Comparison of ENCODE assay signal across 23 mouse cellular contexts in the genomic region with DNA sequence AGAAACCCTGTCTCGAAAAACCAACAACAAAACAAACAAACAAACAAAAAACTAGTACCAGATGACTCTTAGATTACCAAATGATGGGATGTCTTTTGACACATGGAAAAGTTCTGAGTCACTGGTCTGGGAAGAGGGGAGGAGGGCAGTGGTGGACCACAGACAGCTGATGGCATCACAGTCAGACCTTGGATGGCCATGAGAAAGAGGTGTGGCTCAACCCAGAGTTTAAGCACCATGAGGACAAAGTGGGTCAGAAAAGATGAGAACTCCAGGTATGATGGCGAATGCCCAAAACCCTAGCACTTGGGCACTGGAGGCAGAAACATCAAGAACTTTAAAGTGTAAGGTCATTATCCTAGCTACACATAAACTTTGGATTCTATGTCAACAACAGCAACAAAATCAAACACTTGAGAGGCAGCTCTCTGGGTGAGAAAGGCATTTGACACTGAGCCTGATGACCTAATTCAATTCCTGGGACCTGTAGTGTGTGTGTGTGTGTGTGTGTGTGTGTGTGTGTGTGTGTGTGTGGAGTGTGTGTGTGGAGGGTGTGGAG. TPM values are rescaled to one million over a fixed set of nuclear protein-coding genes. Genes with fewer than 3 reads are reported as not detected.
DNase-seq lines count a peak whose midpoint lies in the region; ATAC-seq lines count a peak whose summit lies in the region.
"Had no signal": no experiment of that assay in that cellular context is flagged by ENCODE, and none has a peak within 500 bp of the region (broad histone marks: within the 10 kb centered on the region; RNA-seq: fewer than 3 reads in every experiment).

No protein-coding gene starts in this region.

- 0 out of 2 replicates have a peak overlapping the region, but pooled peaks have one; percentile 27 for H3K27ac ChIP-seq in liver, embryonic 16.5 days (ENCODE audit: low read length)
- H3K27ac ChIP-seq in liver, embryonic 12.5 days = no peak overlapping the region
- no peak overlapping the region for H3K27ac ChIP-seq in midbrain, embryonic 11.5 days (ENCODE audit: low read depth, low read length)
- H3K27ac ChIP-seq in midbrain, embryonic 16.5 days (ENCODE audit: low read length) = no peak overlapping the region
- H3K27ac ChIP-seq: embryonic facial prominence, embryonic 12.5 days; forebrain, embryonic 13.5 days; heart, adult 2 months; heart, embryonic 15.5 days; hindbrain, embryonic 13.5 days; hindbrain, postnatal 0 days had no signal

- no peaks in the 10 kb centered on the region for H3K36me3 ChIP-seq in liver, embryonic 16.5 days (ENCODE audit: control insufficient read depth, insufficient read depth)
- H3K36me3 ChIP-seq in liver, embryonic 12.5 days = peaks cover 4% of the 10 kb centered on the region; the same call in 1 of the 2 replicates
- H3K36me3 ChIP-seq in midbrain, embryonic 11.5 days (ENCODE audit: control insufficient read depth, insufficient read depth, low read length) = peaks cover 2% of the 10 kb centered on the region; the same call in 1 of the 2 replicates
- peaks cover 3% of the 10 kb centered on the region; the same call in 1 of the 2 replicates for H3K36me3 ChIP-seq in midbrain, embryonic 16.5 days (ENCODE audit: control insufficient read depth, insufficient read depth, low read length)
- H3K36me3 ChIP-seq: heart, embryonic 15.5 days had no signal

- H3K4me3 ChIP-seq in liver, embryonic 16.5 days (ENCODE audit: low read depth, low read length) = no peak overlapping the region
- no peak overlapping the region for H3K4me3 ChIP-seq in liver, embryonic 12.5 days
- H3K4me3 ChIP-seq in midbrain, embryonic 11.5 days (ENCODE audit: low read depth, low read length) = no peak overlapping the region
- H3K4me3 ChIP-seq in midbrain, embryonic 16.5 days (ENCODE audit: low read depth, low read length) = no peak overlapping the region
- H3K4me3 ChIP-seq: embryonic facial prominence, embryonic 12.5 days; forebrain, embryonic 13.5 days; heart, adult 2 months; heart, embryonic 15.5 days; hindbrain, embryonic 13.5 days had no signal

- H3K9ac ChIP-seq in liver, embryonic 16.5 days (ENCODE audit: low read depth, low read length) = no peak overlapping the region
- H3K9ac ChIP-seq in liver, embryonic 12.5 days = no peak overlapping the region
- H3K9ac ChIP-seq in midbrain, embryonic 11.5 days (ENCODE audit: low read length) = no peak overlapping the region
- H3K9ac ChIP-seq in midbrain, embryonic 16.5 days (ENCODE audit: low read depth, low read length) = no peak overlapping the region
- H3K9ac ChIP-seq: embryonic facial prominence, embryonic 12.5 days; forebrain, embryonic 13.5 days; forebrain, postnatal 0 days; heart, embryonic 15.5 days; hindbrain, embryonic 13.5 days had no signal

- no peaks in the 10 kb centered on the region for H3K27me3 ChIP-seq in liver, embryonic 16.5 days (ENCODE audit: control insufficient read depth, insufficient read depth, low read depth, low read length)
- H3K27me3 ChIP-seq in liver, embryonic 12.5 days (replicated peaks) = no peaks in the 10 kb centered on the region
- H3K27me3 ChIP-seq in midbrain, embryonic 11.5 days (ENCODE audit: control insufficient read depth, insufficient read depth, low read length) = no peaks in the 10 kb centered on the region
- H3K27me3 ChIP-seq in midbrain, embryonic 16.5 days (ENCODE audit: control insufficient read depth, insufficient read depth, low read depth, low read length) = no peaks in the 10 kb centered on the region
- H3K27me3 ChIP-seq: embryonic facial prominence, embryonic 12.5 days; forebrain, embryonic 13.5 days; heart, embryonic 15.5 days; hindbrain, embryonic 13.5 days had no signal

- ATAC-seq in liver, embryonic 16.5 days (ENCODE audit: low read depth) = 0 out of 2 replicates have a peak, but pooled peaks have one; percentile 19
- ATAC-seq in liver, embryonic 12.5 days = no peak
- ATAC-seq in midbrain, embryonic 11.5 days (ENCODE audit: low FRiP score) = 0 out of 2 replicates have a peak, but pooled peaks have one; percentile 40
- ATAC-seq in midbrain, embryonic 16.5 days = no peak
- ATAC-seq: forebrain, embryonic 13.5 days; hindbrain, postnatal 0 days had no signal

- whole genome bisulfite sequencing in liver, embryonic 16.5 days (ENCODE audit: insufficient replicate concordance) = 52% methylated on average over 2 of the region's 2 CpGs
- 72% methylated on average over 2 of the region's 2 CpGs for WGBS in liver, embryonic 12.5 days (ENCODE audit: insufficient replicate concordance)
- WGBS in midbrain, embryonic 11.5 days = 89% methylated on average over 2 of the region's 2 CpGs
- 93% methylated on average over 2 of the region's 2 CpGs for WGBS in midbrain, embryonic 16.5 days

- peaks cover 8% of the 10 kb centered on the region for H3K4me1 ChIP-seq in liver, embryonic 16.5 days (ENCODE audit: control insufficient read depth, low read depth, low read length)
- peaks cover 23% of the 10 kb centered on the region for H3K4me1 ChIP-seq in liver, embryonic 12.5 days
- H3K4me1 ChIP-seq in midbrain, embryonic 11.5 days (ENCODE audit: control insufficient read depth, insufficient read depth, low read length) = peaks cover 4% of the 10 kb centered on the region; the same call in 1 of the 2 replicates
- no peaks in the 10 kb centered on the region for H3K4me1 ChIP-seq in midbrain, embryonic 16.5 days (ENCODE audit: control insufficient read depth, insufficient read depth, low read length)

- DNase-seq in adrenal gland, adult 2 months = peak; percentile 20
- DNase-seq in adrenal gland, adult 8-10 months = no peak
- DNase-seq in midbrain, embryonic 11.5 days (ENCODE audit: low spot score, missing footprints) = peak; percentile 45
- no peak for DNase-seq in neural tube, embryonic 10.5 days (ENCODE audit: extremely low spot score, low spot score)
- DNase-seq: adrenal gland, postnatal 10 days; cerebellum, adult 11 months; cerebellum, adult 9-10 months; cerebellum, postnatal 25 days; forebrain, postnatal 0 days; gastrocnemius, postnatal 14 days; heart, adult 2 months; heart, postnatal 14 days had no signal

- no peak overlapping the region for H3K4me2 ChIP-seq in liver, embryonic 16.5 days (ENCODE audit: low read depth, low read length)
- H3K4me2 ChIP-seq in liver, embryonic 12.5 days = no peak overlapping the region
- H3K4me2 ChIP-seq in midbrain, embryonic 11.5 days = no peak overlapping the region
- no peak overlapping the region for H3K4me2 ChIP-seq in midbrain, embryonic 16.5 days (ENCODE audit: low read length)
- H3K4me2 ChIP-seq: embryonic facial prominence, embryonic 12.5 days; forebrain, embryonic 13.5 days; heart, embryonic 11.5 days; heart, embryonic 15.5 days; hindbrain, embryonic 13.5 days had no signal

- H3K9me3 ChIP-seq in liver, embryonic 16.5 days (replicated peaks; ENCODE audit: control insufficient read depth, low read length) = no peaks in the 10 kb centered on the region
- H3K9me3 ChIP-seq in liver, embryonic 12.5 days (replicated peaks) = no peaks in the 10 kb centered on the region
- H3K9me3 ChIP-seq in midbrain, embryonic 11.5 days (ENCODE audit: control insufficient read depth, low read length) = no peaks in the 10 kb centered on the region
- H3K9me3 ChIP-seq in midbrain, embryonic 16.5 days (replicated peaks; ENCODE audit: control insufficient read depth, low read length, poor library complexity, severe bottlenecking) = no peaks in the 10 kb centered on the region
- H3K9me3 ChIP-seq: embryonic facial prominence, embryonic 12.5 days; forebrain, embryonic 13.5 days; heart, embryonic 15.5 days; hindbrain, embryonic 13.5 days had no signal

RNA-seq across cellular contexts. Expression of a gene that starts 2.9 kb away (rescaled TPM):
- 1 to 10 TPM; 2.4 to 6.4 TPM for total RNA-seq in adrenal gland, adult 2 months (2021)
- polyA plus RNA-seq in adrenal gland, adult 2 months (2012; rRNA removed) = 0.15 and 0.33 TPM in 2 replicates
- total RNA-seq in adrenal gland, adult 8-10 months (2022) = 1 to 10 TPM in 3 of 4 experiments, under 1 TPM in 1; 0.99 to 2.2 (median 1.4) TPM
- 15.1 and 16.5 TPM in 2 replicates for polyA plus RNA-seq in liver, embryonic 16.5 days (2015; fragmentation: Nextera tagmentation; extraction: Ambion mirVana)
- polyA plus RNA-seq in liver, embryonic 12.5 days (2016; fragmentation: Nextera tagmentation; extraction: Ambion mirVana) = 1.2 and 1.4 TPM in 2 replicates
- 0.93 and 1.4 TPM in 2 replicates for polyA plus RNA-seq in midbrain, embryonic 11.5 days (2014; fragmentation: Nextera tagmentation; extraction: Ambion mirVana)
- polyA plus RNA-seq in midbrain, embryonic 16.5 days (2015; fragmentation: Nextera tagmentation; extraction: Ambion mirVana) = 0.76 and 1.4 TPM in 2 replicates
- total RNA-seq: gastrocnemius, adult 18-20 months; gastrocnemius, postnatal 14 days; heart, adult 2 months had no signal

RNA-seq across cellular contexts. Expression of a gene that starts 21.3 kb away (rescaled TPM):
- total RNA-seq in adrenal gland, adult 2 months (2021) = 10 to 100 TPM; 59.6 to 81.3 TPM
- 24.1 and 26.7 TPM in 2 replicates for polyA plus RNA-seq in adrenal gland, adult 2 months (2012; rRNA removed)
- 10 to 100 TPM; 58.6 to 69.0 (median 62.7) TPM for total RNA-seq in adrenal gland, adult 8-10 months (2022)
- polyA plus RNA-seq in liver, embryonic 16.5 days (2015; fragmentation: Nextera tagmentation; extraction: Ambion mirVana) = 81.8 and 92.8 TPM in 2 replicates
- 189 and 194 TPM in 2 replicates for polyA plus RNA-seq in liver, embryonic 12.5 days (2016; fragmentation: Nextera tagmentation; extraction: Ambion mirVana)
- 172 and 176 TPM in 2 replicates for polyA plus RNA-seq in midbrain, embryonic 11.5 days (2014; fragmentation: Nextera tagmentation; extraction: Ambion mirVana)
- 117 and 122 TPM in 2 replicates for polyA plus RNA-seq in midbrain, embryonic 16.5 days (2015; fragmentation: Nextera tagmentation; extraction: Ambion mirVana)

RNA-seq across cellular contexts. Expression of a gene that starts 22.0 kb away (rescaled TPM):
- total RNA-seq in adrenal gland, adult 2 months (2021) = 100 to 1,000 TPM; 208 to 230 TPM
- polyA plus RNA-seq in adrenal gland, adult 2 months (2012; rRNA removed) = 27.8 and 34.9 TPM in 2 replicates
- 100 to 1,000 TPM; 172 to 223 (median 192) TPM for total RNA-seq in adrenal gland, adult 8-10 months (2022)
- polyA plus RNA-seq in liver, embryonic 16.5 days (2015; fragmentation: Nextera tagmentation; extraction: Ambion mirVana) = 172 and 197 TPM in 2 replicates
- polyA plus RNA-seq in liver, embryonic 12.5 days (2016; fragmentation: Nextera tagmentation; extraction: Ambion mirVana) = 404 and 413 TPM in 2 replicates
- polyA plus RNA-seq in midbrain, embryonic 11.5 days (2014; fragmentation: Nextera tagmentation; extraction: Ambion mirVana) = 542 and 583 TPM in 2 replicates
- 347 and 381 TPM in 2 replicates for polyA plus RNA-seq in midbrain, embryonic 16.5 days (2015; fragmentation: Nextera tagmentation; extraction: Ambion mirVana)

RNA-seq across cellular contexts. Expression of a gene that starts 23.1 kb away (rescaled TPM):
- total RNA-seq in adrenal gland, adult 2 months (2021) = 100 to 1,000 TPM; 108 to 139 TPM
- 19.4 and 20.3 TPM in 2 replicates for polyA plus RNA-seq in adrenal gland, adult 2 months (2012; rRNA removed)
- 10 to 100 TPM; 70.0 to 86.0 (median 80.9) TPM for total RNA-seq in adrenal gland, adult 8-10 months (2022)
- polyA plus RNA-seq in liver, embryonic 16.5 days (2015; fragmentation: Nextera tagmentation; extraction: Ambion mirVana) = 97.5 and 101 TPM in 2 replicates
- polyA plus RNA-seq in liver, embryonic 12.5 days (2016; fragmentation: Nextera tagmentation; extraction: Ambion mirVana) = 99.2 and 103 TPM in 2 replicates
- polyA plus RNA-seq in midbrain, embryonic 11.5 days (2014; fragmentation: Nextera tagmentation; extraction: Ambion mirVana) = 370 and 373 TPM in 2 replicates
- polyA plus RNA-seq in midbrain, embryonic 16.5 days (2015; fragmentation: Nextera tagmentation; extraction: Ambion mirVana) = 378 and 382 TPM in 2 replicates

RNA-seq across cellular contexts. Expression of a gene that starts 27.5 kb away (rescaled TPM):
- total RNA-seq in adrenal gland, adult 2 months (2021) = 1 to 10 TPM; 4.6 TPM
- polyA plus RNA-seq in adrenal gland, adult 2 months (2012; rRNA removed) = 1.5 and 2.8 TPM in 2 replicates
- 1 to 10 TPM; 3.0 to 4.1 (median 3.5) TPM for total RNA-seq in adrenal gland, adult 8-10 months (2022)
- 0.21 and 0.35 TPM in 2 replicates for polyA plus RNA-seq in liver, embryonic 16.5 days (2015; fragmentation: Nextera tagmentation; extraction: Ambion mirVana)
- 0.72 and 1.5 TPM in 2 replicates for polyA plus RNA-seq in liver, embryonic 12.5 days (2016; fragmentation: Nextera tagmentation; extraction: Ambion mirVana)
- polyA plus RNA-seq in midbrain, embryonic 11.5 days (2014; fragmentation: Nextera tagmentation; extraction: Ambion mirVana) = 1.1 and 1.2 TPM in 2 replicates
- 0.75 and 1.7 TPM in 2 replicates for polyA plus RNA-seq in midbrain, embryonic 16.5 days (2015; fragmentation: Nextera tagmentation; extraction: Ambion mirVana)
- total RNA-seq: hematopoietic stem cell, adult 5-6 weeks had no signal

Comparison
In these comparisons a context has a peak if more than half of its experiments do, and no peak if none do; other contexts are left out.
1. DNase-seq: peak in adrenal gland, adult 2 months (single experiment) and midbrain, embryonic 11.5 days (single experiment); none in adrenal gland, adult 8-10 months (single experiment) and neural tube, embryonic 10.5 days (single experiment).
2. ATAC-seq: peak in liver, embryonic 16.5 days (single experiment) and midbrain, embryonic 11.5 days (single experiment); none in liver, embryonic 12.5 days (single experiment) and midbrain, embryonic 16.5 days (single experiment).